ENCODE assay signal across 9 mouse cellular contexts in the genomic region with DNA sequence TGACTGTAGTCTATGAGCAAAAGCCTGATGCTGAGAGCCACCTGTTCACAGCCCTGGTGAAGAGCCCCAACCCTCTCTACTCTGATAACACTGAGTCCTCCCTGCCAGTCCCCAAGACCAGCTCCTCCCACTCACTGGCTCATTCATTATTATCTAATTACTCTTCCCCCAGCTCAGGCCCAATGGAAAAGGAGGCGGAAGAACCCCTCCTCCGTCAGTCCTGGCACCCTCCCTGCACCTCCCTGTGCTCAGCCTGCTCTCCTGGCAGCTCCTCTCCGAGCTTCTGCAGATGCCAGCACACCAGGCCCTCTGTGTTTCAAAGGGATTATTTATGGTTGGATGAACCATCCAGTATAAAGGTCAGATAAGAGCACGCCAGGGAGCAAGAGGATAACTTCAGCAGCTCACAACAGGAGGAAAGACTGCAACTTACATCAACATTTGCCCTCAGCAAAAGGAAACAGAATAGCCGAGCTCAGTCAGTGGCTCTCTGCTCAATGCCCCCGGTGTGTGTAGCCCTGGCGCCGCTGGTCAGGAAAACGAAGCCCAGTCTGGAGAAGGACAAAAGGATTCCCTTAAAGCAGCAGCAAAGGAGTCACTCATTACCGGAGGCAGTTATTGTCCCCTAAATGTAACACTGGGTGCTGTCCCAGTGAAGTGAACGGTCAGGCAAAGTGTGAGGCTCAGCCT. TPM values are rescaled to one million over a fixed set of nuclear protein-coding genes. Genes with fewer than 3 reads are reported as not detected.
DNase-seq lines count a peak whose midpoint lies in the region; ATAC-seq and TF ChIP-seq lines count a peak whose summit lies in the region.
"Had no signal": no experiment of that assay in that cellular context is flagged by ENCODE, and none has a peak within 500 bp of the region (broad histone marks: within the 10 kb centered on the region; RNA-seq: fewer than 3 reads in every experiment).

No protein-coding gene starts in this region.

- WGBS in embryonic facial prominence, embryonic 15.5 days, result 38% methylated on average over 11 of the region's 11 CpGs
- 31% methylated on average over 11 of the region's 11 CpGs for WGBS in heart, embryonic 11.5 days (ENCODE audit: insufficient replicate concordance)
- 53% methylated on average over 11 of the region's 11 CpGs for WGBS in liver, adult 2 months
- WGBS in limb, embryonic 10.5 days, result 41% methylated on average over 11 of the region's 11 CpGs

- H3K4me1 ChIP-seq in embryonic facial prominence, embryonic 15.5 days, result peaks cover 19% of the 10 kb centered on the region
- peaks cover 34% of the 10 kb centered on the region for H3K4me1 ChIP-seq in heart, embryonic 11.5 days (ENCODE audit: control insufficient read depth, insufficient read depth, low read length)
- H3K4me1 ChIP-seq in liver, adult 2 months (ENCODE audit: control insufficient read depth, insufficient read depth, low read length), result peaks cover 5% of the 10 kb centered on the region; the same call in 1 of the 2 replicates
- peaks cover 8% of the 10 kb centered on the region for H3K4me1 ChIP-seq in limb, embryonic 10.5 days

- H3K36me3 ChIP-seq in embryonic facial prominence, embryonic 15.5 days, result no peaks in the 10 kb centered on the region
- no peaks in the 10 kb centered on the region for H3K36me3 ChIP-seq in heart, embryonic 11.5 days (ENCODE audit: control insufficient read depth, insufficient read depth, low read length)
- H3K36me3 ChIP-seq in liver, adult 2 months (ENCODE audit: control insufficient read depth, insufficient read depth, low read length), result no peaks in the 10 kb centered on the region
- no peaks in the 10 kb centered on the region for H3K36me3 ChIP-seq in limb, embryonic 10.5 days
- H3K36me3 ChIP-seq: limb, embryonic 15.5 days had no signal

- H3K79me2 ChIP-seq in liver, adult 2 months (ENCODE audit: control insufficient read depth, insufficient read depth, low read length), result no peaks in the 10 kb centered on the region

- DNase-seq in MEL-GATA-1-ER (ENCODE audit: extremely low read depth, low read depth), result peak; percentile 86
- peak; percentile 87 for DNase-seq in adrenal gland, postnatal 14 days
- peak; percentile 86 to 94 for DNase-seq in kidney, adult 8-10 months
- no peak for DNase-seq in liver, adult 2 months (ENCODE audit: extremely low read depth, low read depth, low spot score)
- peak; percentile 76 for DNase-seq in retina, embryonic 14.5 days (ENCODE audit: low spot score)
- DNase-seq in limb, embryonic 10.5 days (ENCODE audit: low spot score), result no peak

- H3K27me3 ChIP-seq in embryonic facial prominence, embryonic 15.5 days, result no peaks in the 10 kb centered on the region
- H3K27me3 ChIP-seq in heart, embryonic 11.5 days (ENCODE audit: control insufficient read depth, insufficient read depth, low read length), result no peaks in the 10 kb centered on the region
- no peaks in the 10 kb centered on the region for H3K27me3 ChIP-seq in liver, adult 2 months (ENCODE audit: control insufficient read depth, insufficient read depth, low read length)
- no peaks in the 10 kb centered on the region for H3K27me3 ChIP-seq in limb, embryonic 10.5 days (ENCODE audit: low read depth, poor library complexity, severe bottlenecking)
- H3K27me3 ChIP-seq: limb, embryonic 15.5 days had no signal

- H3K9me3 ChIP-seq in embryonic facial prominence, embryonic 15.5 days (replicated peaks), result no peaks in the 10 kb centered on the region
- no peaks in the 10 kb centered on the region for H3K9me3 ChIP-seq in heart, embryonic 11.5 days (replicated peaks; ENCODE audit: control insufficient read depth, low read length)
- H3K9me3 ChIP-seq in limb, embryonic 10.5 days (replicated peaks), result no peaks in the 10 kb centered on the region
- H3K9me3 ChIP-seq: limb, embryonic 15.5 days had no signal

- no peak overlapping the region for H3K4me3 ChIP-seq in embryonic facial prominence, embryonic 15.5 days (replicated peaks)
- H3K4me3 ChIP-seq in heart, embryonic 11.5 days (ENCODE audit: low read depth, low read length), result no peak overlapping the region
- no peak overlapping the region for H3K4me3 ChIP-seq in liver, adult 2 months (ENCODE audit: insufficient read depth, low read depth, low read length)
- H3K4me3 ChIP-seq in limb, embryonic 10.5 days, result no peak overlapping the region
- H3K4me3 ChIP-seq: limb, embryonic 15.5 days had no signal

- no peak overlapping the region for H3K4me2 ChIP-seq in embryonic facial prominence, embryonic 15.5 days (replicated peaks)
- H3K4me2 ChIP-seq in heart, embryonic 11.5 days, result no peak overlapping the region; the same call in 1 of the 2 replicates
- H3K4me2 ChIP-seq: limb, embryonic 15.5 days had no signal

- H3K9ac ChIP-seq in embryonic facial prominence, embryonic 15.5 days, result no peak overlapping the region
- H3K9ac ChIP-seq in heart, embryonic 11.5 days (ENCODE audit: low read depth, low read length), result no peak overlapping the region
- H3K9ac ChIP-seq in liver, adult 2 months (ENCODE audit: low read depth, low read length), result no peak overlapping the region
- H3K9ac ChIP-seq: limb, embryonic 15.5 days had no signal

- TF ChIP-seq POLR2A in liver, adult 2 months (IDR thresholded peaks at IDR 0.05; ENCODE audit: extremely low read depth, insufficient read depth, low read length), result no peak

- no peak overlapping the region for H3K27ac ChIP-seq in embryonic facial prominence, embryonic 15.5 days (replicated peaks)
- peak overlapping the region; percentile 84 for H3K27ac ChIP-seq in heart, embryonic 11.5 days (ENCODE audit: low read depth, low read length)
- H3K27ac ChIP-seq in liver, adult 2 months (replicated peaks; ENCODE audit: insufficient read depth, low read depth, low read length), result peak overlapping the region; percentile 29; the same call in 1 of the 2 replicates
- H3K27ac ChIP-seq in limb, embryonic 10.5 days, result no peak overlapping the region
- H3K27ac ChIP-seq: limb, embryonic 15.5 days had no signal

- peak; percentile 57 for ATAC-seq in embryonic facial prominence, embryonic 15.5 days (ENCODE audit: insufficient number of reproducible peaks, low FRiP score, low TSS enrichment, low read depth)
- ATAC-seq in heart, embryonic 11.5 days (replicated peaks; ENCODE audit: insufficient number of reproducible peaks, low FRiP score, low TSS enrichment), result peak; percentile 68

- TF ChIP-seq CTCF in liver, adult 2 months (IDR thresholded peaks at IDR 0.05; ENCODE audit: low read depth, low read length), result no peak

RNA-seq across cellular contexts. Expression of gene Sema4d, which starts 16.4 kb away (rescaled TPM):
- 9.5 and 20.0 TPM in 2 replicates for total RNA-seq in adrenal gland, postnatal 14 days (2021)
- polyA plus RNA-seq in embryonic facial prominence, embryonic 15.5 days (2015; fragmentation: Nextera tagmentation; extraction: Ambion mirVana), result 9.4 and 11.1 TPM in 2 replicates
- 11.0 and 13.7 TPM in 2 replicates for polyA plus RNA-seq in heart, embryonic 11.5 days (2014; fragmentation: Nextera tagmentation; extraction: Ambion mirVana)
- total RNA-seq in liver, adult 2 months (2014; rRNA removed), result 0.40 and 0.74 TPM in 2 replicates
- polyA plus RNA-seq in liver, adult 2 months (2012; rRNA removed), result 0.94 and 1.2 TPM in 2 replicates
- 5.9 and 6.0 TPM in 2 replicates for polyA plus RNA-seq in limb, embryonic 10.5 days (2016; fragmentation: Nextera tagmentation; extraction: Ambion mirVana)

Comparison
In these comparisons a context has a peak if more than half of its experiments do, and no peak if none do; other contexts are left out.
1. DNase-seq: peak in MEL-GATA-1-ER (single experiment), adrenal gland, postnatal 14 days (single experiment), kidney, adult 8-10 months (2 of 2) and retina, embryonic 14.5 days (single experiment); none in liver, adult 2 months (single experiment) and limb, embryonic 10.5 days (single experiment).
2. H3K27ac ChIP-seq: peak in heart, embryonic 11.5 days (single experiment) and liver, adult 2 months (single experiment); none in embryonic facial prominence, embryonic 15.5 days (single experiment) and limb, embryonic 10.5 days (single experiment).